Mouse (Mus musculus): ENCODE results near the gene Taf10. TPM values are rescaled to one million over a fixed set of nuclear protein-coding genes. Genes with fewer than 3 reads are reported as not detected.

The Taf10 gene
- polyA plus RNA-seq (2014; fragmentation: Illumina TruSeq; extraction: RNeasy Lipid Tissue Mini Kit (QIAGEN cat#74804); ENCODE audit: low read depth, low replicate concordance), result 11.1 TPM

GRCm38 (mm10) chr7:105743926-105744590 is at the start of gene Taf10:
Gene Taf10, minus strand, starts transcription at chr7:105744361.

GRCm38 (mm10) chr7:105787285-105788140 is 43.4 kb upstream of the Taf10 start, which contains the start of gene Dchs1:
Gene Dchs1, minus strand, starts transcription at chr7:105787654.

GRCm38 (mm10) chr7:105751491-105752433 is 7.6 kb upstream of the Taf10 start, which contains the start of gene Tpp1:
Gene Tpp1, minus strand, starts transcription at chr7:105752235.

GRCm38 (mm10) chr7:105736911-105737521 is 7.1 kb downstream of the Taf10 start, which contains the start of gene Rrp8:
Gene Rrp8, minus strand, starts transcription at chr7:105737385.

GRCm38 (mm10) chr7:105736264-105736901 is 7.8 kb downstream of the Taf10 start, which contains the start of gene Ilk:
Gene Ilk, plus strand, starts transcription at chr7:105736592.

Other genes with a start within 250 kb of the Taf10 start
- gene Smpd1, start 190.0 kb downstream of the Taf10 start, polyA plus RNA-seq (2014; fragmentation: Illumina TruSeq; extraction: RNeasy Lipid Tissue Mini Kit (QIAGEN cat#74804); ENCODE audit: low read depth, low replicate concordance), result 5.8 TPM
- gene Apbb1, start 162.7 kb downstream of the Taf10 start, polyA plus RNA-seq (2014; fragmentation: Illumina TruSeq; extraction: RNeasy Lipid Tissue Mini Kit (QIAGEN cat#74804); ENCODE audit: low read depth, low replicate concordance), result 1.4 TPM
- gene Hpx, start 144.2 kb downstream of the Taf10 start, polyA plus RNA-seq (2014; fragmentation: Illumina TruSeq; extraction: RNeasy Lipid Tissue Mini Kit (QIAGEN cat#74804); ENCODE audit: low read depth, low replicate concordance), result not detected
- 5.9 TPM for gene Trim3, start 110.8 kb downstream of the Taf10 start, polyA plus RNA-seq (2014; fragmentation: Illumina TruSeq; extraction: RNeasy Lipid Tissue Mini Kit (QIAGEN cat#74804); ENCODE audit: low read depth, low replicate concordance)
- 47.9 TPM for gene Timm10b, start 104.3 kb downstream of the Taf10 start, polyA plus RNA-seq (2014; fragmentation: Illumina TruSeq; extraction: RNeasy Lipid Tissue Mini Kit (QIAGEN cat#74804); ENCODE audit: low read depth, low replicate concordance)
- gene Arfip2, start 103.9 kb downstream of the Taf10 start, polyA plus RNA-seq (2014; fragmentation: Illumina TruSeq; extraction: RNeasy Lipid Tissue Mini Kit (QIAGEN cat#74804); ENCODE audit: low read depth, low replicate concordance), result 12.3 TPM
- 1.3 TPM for gene Gm45799, start 103.8 kb downstream of the Taf10 start, polyA plus RNA-seq (2014; fragmentation: Illumina TruSeq; extraction: RNeasy Lipid Tissue Mini Kit (QIAGEN cat#74804); ENCODE audit: low read depth, low replicate concordance)
- gene Dnhd1, start 93.5 kb downstream of the Taf10 start, polyA plus RNA-seq (2014; fragmentation: Illumina TruSeq; extraction: RNeasy Lipid Tissue Mini Kit (QIAGEN cat#74804); ENCODE audit: low read depth, low replicate concordance), result 1.7 TPM
- 41.2 TPM for gene Ilk, start 7.8 kb downstream of the Taf10 start, polyA plus RNA-seq (2014; fragmentation: Illumina TruSeq; extraction: RNeasy Lipid Tissue Mini Kit (QIAGEN cat#74804); ENCODE audit: low read depth, low replicate concordance)
- gene Rrp8, start 7.0 kb downstream of the Taf10 start, polyA plus RNA-seq (2014; fragmentation: Illumina TruSeq; extraction: RNeasy Lipid Tissue Mini Kit (QIAGEN cat#74804); ENCODE audit: low read depth, low replicate concordance), result 24.5 TPM
- 145 TPM for gene Tpp1, start 7.9 kb upstream of the Taf10 start, polyA plus RNA-seq (2014; fragmentation: Illumina TruSeq; extraction: RNeasy Lipid Tissue Mini Kit (QIAGEN cat#74804); ENCODE audit: low read depth, low replicate concordance)
- 0.17 TPM for gene Dchs1, start 43.3 kb upstream of the Taf10 start, polyA plus RNA-seq (2014; fragmentation: Illumina TruSeq; extraction: RNeasy Lipid Tissue Mini Kit (QIAGEN cat#74804); ENCODE audit: low read depth, low replicate concordance)
- 15.7 TPM for gene Mrpl17, start 66.7 kb upstream of the Taf10 start, polyA plus RNA-seq (2014; fragmentation: Illumina TruSeq; extraction: RNeasy Lipid Tissue Mini Kit (QIAGEN cat#74804); ENCODE audit: low read depth, low replicate concordance)
- 31.2 TPM for gene Gm4070, start 209.6 kb upstream of the Taf10 start, polyA plus RNA-seq (2014; fragmentation: Illumina TruSeq; extraction: RNeasy Lipid Tissue Mini Kit (QIAGEN cat#74804); ENCODE audit: low read depth, low replicate concordance)